ENCODE assay signal across 14 mouse cellular contexts in the genomic region with DNA sequence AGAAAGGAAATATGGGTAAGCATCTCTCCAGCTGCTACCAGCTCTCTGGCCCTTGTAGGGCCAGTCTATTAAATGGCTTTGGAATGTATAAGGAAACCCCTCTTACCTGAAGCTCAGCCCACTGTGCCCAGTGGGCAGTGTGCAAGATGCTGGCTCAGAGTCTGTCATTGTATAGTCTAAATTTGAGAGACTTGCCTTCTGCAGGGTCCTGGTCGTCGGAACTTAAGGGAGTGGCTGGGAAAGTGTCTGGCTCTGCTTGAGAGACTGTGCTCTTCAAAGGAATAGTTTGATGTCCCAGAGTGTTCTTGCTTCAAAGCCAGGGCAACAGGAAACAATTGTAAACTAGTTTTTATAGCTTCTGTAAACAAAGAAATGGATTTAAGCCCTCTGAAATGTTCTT. TPM values are rescaled to one million over a fixed set of nuclear protein-coding genes. Genes with fewer than 3 reads are reported as not detected.
A peak's percentile ranks its signal among the peaks of the same experiment; 100 is the strongest.
DNase-seq lines count a peak whose midpoint lies in the region; ATAC-seq and TF ChIP-seq lines count a peak whose summit lies in the region.
"Had no signal": no experiment of that assay in that cellular context is flagged by ENCODE, and none has a peak within 500 bp of the region (broad histone marks: within the 10 kb centered on the region; RNA-seq: fewer than 3 reads in every experiment).

No protein-coding gene starts in this region.

- H3K4me2 ChIP-seq in midbrain, embryonic 15.5 days, result no peak overlapping the region
- H3K4me2 ChIP-seq: heart, embryonic 15.5 days; liver, embryonic 13.5 days had no signal

- H3K4me1 ChIP-seq in forebrain, embryonic 10.5 days, result peaks cover 26% of the 10 kb centered on the region
- H3K4me1 ChIP-seq in midbrain, embryonic 15.5 days, result peaks cover 25% of the 10 kb centered on the region
- H3K4me1 ChIP-seq: heart, embryonic 15.5 days; liver, embryonic 13.5 days had no signal

- H3K36me3 ChIP-seq in forebrain, embryonic 10.5 days (replicated peaks), result no peaks in the 10 kb centered on the region
- H3K36me3 ChIP-seq in midbrain, embryonic 15.5 days (replicated peaks), result no peaks in the 10 kb centered on the region
- H3K36me3 ChIP-seq: heart, embryonic 15.5 days had no signal

- 39% methylated on average over 2 of the region's 2 CpGs for WGBS in forebrain, embryonic 10.5 days
- 13% methylated on average over 2 of the region's 2 CpGs for WGBS in midbrain, embryonic 15.5 days

- TF ChIP-seq CTCF in layer of hippocampus, adult 2 months (conservative IDR thresholded peaks at IDR 0.05), result no peak

- ATAC-seq in midbrain, embryonic 15.5 days (replicated peaks), result peak; percentile 62
- ATAC-seq in erythroblast, adult 5-6 weeks (replicated peaks; ENCODE audit: low FRiP score, poor library complexity, severe bottlenecking), result no peak

- H3K27me3 ChIP-seq in forebrain, embryonic 10.5 days (ENCODE audit: poor library complexity, severe bottlenecking), result no peaks in the 10 kb centered on the region
- H3K27me3 ChIP-seq in midbrain, embryonic 15.5 days (replicated peaks), result no peaks in the 10 kb centered on the region
- H3K27me3 ChIP-seq: heart, embryonic 15.5 days; liver, embryonic 13.5 days had no signal

- H3K9ac ChIP-seq in midbrain, embryonic 15.5 days, result no peak overlapping the region
- H3K9ac ChIP-seq: heart, embryonic 15.5 days; liver, embryonic 13.5 days had no signal

- DNase-seq in layer of hippocampus, adult 2 months (ENCODE audit: low spot score in 2 of 2), result no peak
- no peak for DNase-seq in layer of hippocampus, adult 9-10 months (ENCODE audit: low spot score)
- DNase-seq in forebrain, embryonic 10.5 days (ENCODE audit: extremely low spot score, low spot score), result peak; percentile 17
- DNase-seq in hindlimb bud, embryonic 11.5 days (ENCODE audit: extremely low spot score, low read depth, low spot score), result peak; percentile 33
- no peak for DNase-seq in adrenal gland, postnatal 14 days
- no peak for DNase-seq in left cerebral cortex, adult 8-10 months (ENCODE audit: low spot score in 2 of 2)
- DNase-seq: adrenal gland, adult 2 months; kidney, adult 18-20 months; liver, embryonic 13.5 days; retina, postnatal 1 day; thymus, adult 2 months had no signal

- H3K4me3 ChIP-seq in layer of hippocampus, adult 2 months, result peak overlapping the region; percentile 13; the same call in 1 of the 2 replicates
- no peak overlapping the region for H3K4me3 ChIP-seq in forebrain, embryonic 10.5 days
- H3K4me3 ChIP-seq in midbrain, embryonic 15.5 days, result no peak overlapping the region
- H3K4me3 ChIP-seq: heart, embryonic 15.5 days; liver, embryonic 13.5 days had no signal

- H3K27ac ChIP-seq in layer of hippocampus, adult 2 months, result peak overlapping the region; percentile 76
- H3K27ac ChIP-seq in forebrain, embryonic 10.5 days, result peak overlapping the region; percentile 48
- peak overlapping the region; percentile 71 for H3K27ac ChIP-seq in midbrain, embryonic 15.5 days
- H3K27ac ChIP-seq: heart, embryonic 15.5 days; liver, embryonic 13.5 days had no signal

- no peaks in the 10 kb centered on the region for H3K9me3 ChIP-seq in forebrain, embryonic 10.5 days
- no peaks in the 10 kb centered on the region for H3K9me3 ChIP-seq in midbrain, embryonic 15.5 days
- H3K9me3 ChIP-seq: heart, embryonic 15.5 days; liver, embryonic 13.5 days had no signal

RNA-seq across cellular contexts. Expression of a gene that starts 41.5 kb away (rescaled TPM):
- 10 to 100 TPM; 69.4 to 73.0 TPM for total RNA-seq in layer of hippocampus, adult 2 months (2021)
- polyA plus RNA-seq in forebrain, embryonic 10.5 days (2016; fragmentation: Nextera tagmentation; extraction: Ambion mirVana), result 18.2 and 18.9 TPM in 2 replicates
- 13.8 and 15.1 TPM in 2 replicates for polyA plus RNA-seq in midbrain, embryonic 15.5 days (2015; fragmentation: Nextera tagmentation; extraction: Ambion mirVana)
- 27.6 and 28.6 TPM in 2 replicates for total RNA-seq in adrenal gland, postnatal 14 days (2021)
- total RNA-seq in erythroblast, adult 5-6 weeks (2015; ENCODE audit: low replicate concordance), result 12.3 and 18.8 TPM in 2 replicates
- total RNA-seq in erythroblast, adult 5-6 weeks (2017; ENCODE audit: low replicate concordance), result 3.1 and 4.9 TPM in 2 replicates
- 10 to 100 TPM; 52.1 to 70.4 (median 58.5) TPM for total RNA-seq in left cerebral cortex, adult 8-10 months (2022)

Comparison
In these comparisons a context has a peak if more than half of its experiments do, and no peak if none do; other contexts are left out.
1. DNase-seq: peak in forebrain, embryonic 10.5 days (single experiment) and hindlimb bud, embryonic 11.5 days (single experiment); none in layer of hippocampus, adult 2 months (0 of 2), layer of hippocampus, adult 9-10 months (single experiment), adrenal gland, postnatal 14 days (single experiment) and left cerebral cortex, adult 8-10 months (0 of 2).
2. Peak in every context shown above with its lines, with median percentiles within 50 percentile points of each other: H3K27ac ChIP-seq.